8 mouse cellular contexts compared by ENCODE assay signal in genomic region chr1:152903591-152904135, GRCm38 (mm10). TPM values are rescaled to one million over a fixed set of nuclear protein-coding genes. Genes with fewer than 3 reads are reported as not detected.
A peak's percentile ranks its signal among the peaks of the same experiment; 100 is the strongest.
DNase-seq lines count a peak whose midpoint lies in the region; ATAC-seq lines count a peak whose summit lies in the region.

No protein-coding gene starts in this region.

- no peaks in the 10 kb centered on the region for H3K27me3 ChIP-seq in lung, embryonic 16.5 days (ENCODE audit: control insufficient read depth, insufficient read depth, low read depth, low read length)
- no peaks in the 10 kb centered on the region for H3K27me3 ChIP-seq in embryonic facial prominence, embryonic 13.5 days
- H3K27me3 ChIP-seq in midbrain, embryonic 12.5 days, result no peaks in the 10 kb centered on the region

- 0 out of 2 replicates have a peak, but pooled peaks have one; percentile 5 for ATAC-seq in lung, embryonic 16.5 days (ENCODE audit: low read depth)
- ATAC-seq in embryonic facial prominence, embryonic 13.5 days (ENCODE audit: insufficient number of reproducible peaks, insufficient read depth, low FRiP score, low TSS enrichment, low read depth), result no peak
- ATAC-seq in inflammation-experienced regulatory T-cells, adult 6 months, result peak; percentile 14
- ATAC-seq in midbrain, embryonic 12.5 days (ENCODE audit: low FRiP score, low read depth), result peak; percentile 21

- peaks cover 8% of the 10 kb centered on the region for H3K4me1 ChIP-seq in lung, embryonic 16.5 days (replicated peaks; ENCODE audit: control insufficient read depth, insufficient read depth, low read length)
- H3K4me1 ChIP-seq in embryonic facial prominence, embryonic 13.5 days, result peaks cover 18% of the 10 kb centered on the region
- H3K4me1 ChIP-seq in midbrain, embryonic 12.5 days, result peaks cover 14% of the 10 kb centered on the region

- H3K4me3 ChIP-seq in lung, embryonic 16.5 days (ENCODE audit: low read length), result peak overlapping the region; percentile 92
- peak overlapping the region; percentile 89 for H3K4me3 ChIP-seq in embryonic facial prominence, embryonic 13.5 days
- peak overlapping the region; percentile 82 for H3K4me3 ChIP-seq in midbrain, embryonic 12.5 days

- H3K9ac ChIP-seq in lung, embryonic 16.5 days (ENCODE audit: low read length), result peak overlapping the region; percentile 97
- H3K9ac ChIP-seq in embryonic facial prominence, embryonic 13.5 days, result peak overlapping the region; percentile 88
- H3K9ac ChIP-seq in midbrain, embryonic 12.5 days (replicated peaks), result peak overlapping the region; percentile 56

- peak overlapping the region; percentile 100 for H3K27ac ChIP-seq in lung, embryonic 16.5 days (ENCODE audit: low read length)
- peak overlapping the region; percentile 99 for H3K27ac ChIP-seq in embryonic facial prominence, embryonic 13.5 days
- peak overlapping the region; percentile 98 for H3K27ac ChIP-seq in midbrain, embryonic 12.5 days (replicated peaks)

- no peaks in the 10 kb centered on the region for H3K9me3 ChIP-seq in lung, embryonic 16.5 days (ENCODE audit: control insufficient read depth, low read length)
- H3K9me3 ChIP-seq in embryonic facial prominence, embryonic 13.5 days, result no peaks in the 10 kb centered on the region
- H3K9me3 ChIP-seq in midbrain, embryonic 12.5 days, result no peaks in the 10 kb centered on the region

- peak overlapping the region; percentile 96 for H3K4me2 ChIP-seq in lung, embryonic 16.5 days (ENCODE audit: low read depth, low read length)
- peak overlapping the region; percentile 96 for H3K4me2 ChIP-seq in embryonic facial prominence, embryonic 13.5 days
- peak overlapping the region; percentile 87 for H3K4me2 ChIP-seq in midbrain, embryonic 12.5 days (replicated peaks)

- peak; percentile 9 for DNase-seq in adrenal gland, postnatal 25 days
- no peak for DNase-seq in adrenal gland, postnatal 14 days
- DNase-seq in lung, postnatal 14 days, result no peak
- DNase-seq in right cerebral cortex, postnatal 14 days, result no peak

- under 1% methylated on average over 36 of the region's 36 CpGs for WGBS in lung, embryonic 16.5 days
- WGBS in embryonic facial prominence, embryonic 13.5 days, result under 1% methylated on average over 36 of the region's 36 CpGs
- under 1% methylated on average over 36 of the region's 36 CpGs for WGBS in midbrain, embryonic 12.5 days

- no peaks in the 10 kb centered on the region for H3K36me3 ChIP-seq in lung, embryonic 16.5 days (ENCODE audit: control insufficient read depth, insufficient read depth, low read length)
- no peaks in the 10 kb centered on the region for H3K36me3 ChIP-seq in embryonic facial prominence, embryonic 13.5 days
- H3K36me3 ChIP-seq in midbrain, embryonic 12.5 days, result no peaks in the 10 kb centered on the region

RNA-seq across cellular contexts. Expression of gene Smg7, which starts 1.2 kb away (rescaled TPM):
- 68.2 and 70.2 TPM in 2 replicates for total RNA-seq in adrenal gland, postnatal 25 days (2021)
- total RNA-seq in adrenal gland, postnatal 14 days (2021), result 55.5 and 58.0 TPM in 2 replicates
- polyA plus RNA-seq in lung, embryonic 16.5 days (2015; fragmentation: Nextera tagmentation; extraction: Ambion mirVana), result 26.7 and 27.8 TPM in 2 replicates
- 29.5 and 29.8 TPM in 2 replicates for polyA plus RNA-seq in embryonic facial prominence, embryonic 13.5 days (2015; fragmentation: Nextera tagmentation; extraction: Ambion mirVana)
- polyA plus RNA-seq in inflammation-experienced regulatory T-cells, adult 6 months (2017; shearing (Covaris generic)), result 10 to 100 TPM; 34.6 to 43.5 (median 38.8) TPM
- 38.0 and 42.5 TPM in 2 replicates for polyA plus RNA-seq in midbrain, embryonic 12.5 days (2016; fragmentation: Nextera tagmentation; extraction: Ambion mirVana)

RNA-seq across cellular contexts. Expression of gene Nmnat2, which starts 51.1 kb away (rescaled TPM):
- 0.76 and 1.2 TPM in 2 replicates for total RNA-seq in adrenal gland, postnatal 25 days (2021)
- 0.96 and 2.6 TPM in 2 replicates for total RNA-seq in adrenal gland, postnatal 14 days (2021)
- polyA plus RNA-seq in lung, embryonic 16.5 days (2015; fragmentation: Nextera tagmentation; extraction: Ambion mirVana), result 3.8 and 7.2 TPM in 2 replicates
- 1.3 and 1.5 TPM in 2 replicates for polyA plus RNA-seq in embryonic facial prominence, embryonic 13.5 days (2015; fragmentation: Nextera tagmentation; extraction: Ambion mirVana)
- polyA plus RNA-seq in inflammation-experienced regulatory T-cells, adult 6 months (2017; shearing (Covaris generic)), result 1 to 10 TPM in 2 of 3 experiments, under 1 TPM in 1; 0.34 to 4.1 (median 1.1) TPM
- 26.9 and 28.3 TPM in 2 replicates for polyA plus RNA-seq in midbrain, embryonic 12.5 days (2016; fragmentation: Nextera tagmentation; extraction: Ambion mirVana)
